Mouse (Mus musculus) embryo, embryonic 10 days (tissue): Measurements from ENCODE around the gene Spata5.

Experiments
- DNase-seq: peaks from one replicate; pipeline ENCODE4 v3.0.0-alpha.2; 2015; ENCODE audit warnings: low spot score

The Spata5 gene

DNA sequence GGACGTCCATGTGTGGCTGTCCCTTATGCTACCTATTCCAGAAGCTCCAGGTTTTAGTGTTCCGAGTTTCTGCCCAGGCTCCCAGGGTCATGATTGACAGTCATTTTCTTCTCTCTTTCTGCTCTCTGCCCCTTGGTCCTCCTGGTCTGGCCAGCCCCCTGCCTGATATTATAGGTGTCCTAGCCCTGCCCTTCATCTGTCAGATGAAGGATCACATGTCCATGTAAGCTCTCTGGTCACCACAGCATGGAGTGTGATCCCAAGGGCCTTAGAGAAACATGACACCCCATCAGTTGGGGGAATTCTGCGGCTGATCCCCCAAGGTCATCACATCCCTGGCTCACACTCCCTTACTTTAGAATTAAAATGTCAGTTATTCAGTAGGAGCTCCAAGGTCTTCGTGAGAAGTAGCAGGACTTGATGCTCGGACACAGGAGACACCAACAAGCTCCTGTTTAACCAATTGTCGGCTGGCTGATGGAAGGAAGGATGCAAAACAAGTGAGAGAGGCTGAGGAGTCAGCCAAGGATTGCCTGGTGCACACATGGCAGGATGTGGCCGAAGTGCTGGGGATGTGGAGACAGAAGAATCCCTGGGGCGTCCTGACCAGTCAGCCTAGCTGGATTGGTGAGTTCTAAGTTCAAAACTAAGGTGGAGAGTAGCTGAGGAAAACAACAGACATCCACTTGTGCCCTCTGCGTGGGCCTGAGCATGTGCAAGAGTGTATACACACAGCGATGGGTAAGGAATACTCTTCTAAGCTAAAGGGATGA, 195.4 kb downstream of the Spata5 start:
- no peak for DNase-seq

DNA sequence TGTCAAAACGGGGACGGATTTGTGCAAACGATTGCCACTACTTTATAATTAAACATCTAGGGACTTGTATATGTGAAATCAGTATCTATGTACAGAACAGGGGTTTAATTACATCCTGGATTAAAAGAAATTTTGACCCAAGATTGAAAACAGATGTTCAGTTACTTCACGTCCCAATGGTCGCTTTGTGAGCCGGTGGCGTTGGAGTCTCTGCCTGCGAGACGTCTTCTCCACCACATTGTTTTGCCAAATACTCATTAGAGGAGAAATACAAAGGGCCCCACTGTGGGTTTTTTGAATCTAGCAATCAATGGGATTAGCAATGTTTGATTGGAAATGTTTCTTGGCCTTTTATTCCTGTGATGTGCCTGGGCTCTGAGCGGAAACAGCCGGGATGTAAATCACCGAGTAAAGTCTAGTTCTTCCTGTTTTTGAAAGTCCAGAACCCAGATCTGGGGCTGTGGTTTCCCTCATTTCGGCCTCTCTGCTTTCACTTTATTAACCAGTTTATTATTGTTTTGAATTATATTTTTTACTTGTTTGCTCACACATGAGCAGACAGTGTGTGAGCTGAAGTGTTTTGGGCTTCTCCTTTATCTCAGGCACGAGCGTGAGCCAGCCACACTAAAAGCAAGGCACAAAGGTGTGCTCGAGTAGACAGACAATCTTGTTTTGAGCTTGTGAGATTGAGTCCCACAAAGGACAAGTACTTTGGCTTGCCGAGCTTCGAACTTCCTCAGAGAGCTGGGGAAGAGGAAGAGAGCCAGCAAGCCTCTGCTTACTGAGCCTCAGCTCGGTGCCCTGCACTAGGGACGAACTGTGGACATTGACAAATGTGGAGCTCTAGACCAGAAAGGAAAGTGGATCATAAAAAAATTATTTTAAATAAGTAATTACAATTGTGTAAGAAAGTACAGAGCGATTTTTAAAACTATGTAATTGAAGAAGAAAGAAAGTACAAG, 197.2 kb downstream of the Spata5 start:
- no peak for DNase-seq
